Mouse (Mus musculus): ENCODE data around the gene Dock9. TPM values are rescaled to one million over a fixed set of nuclear protein-coding genes. Genes with fewer than 3 reads are reported as not detected.

Gene Dock9
- polyA plus RNA-seq, 1 experiment: 2.8 TPM

DNA sequence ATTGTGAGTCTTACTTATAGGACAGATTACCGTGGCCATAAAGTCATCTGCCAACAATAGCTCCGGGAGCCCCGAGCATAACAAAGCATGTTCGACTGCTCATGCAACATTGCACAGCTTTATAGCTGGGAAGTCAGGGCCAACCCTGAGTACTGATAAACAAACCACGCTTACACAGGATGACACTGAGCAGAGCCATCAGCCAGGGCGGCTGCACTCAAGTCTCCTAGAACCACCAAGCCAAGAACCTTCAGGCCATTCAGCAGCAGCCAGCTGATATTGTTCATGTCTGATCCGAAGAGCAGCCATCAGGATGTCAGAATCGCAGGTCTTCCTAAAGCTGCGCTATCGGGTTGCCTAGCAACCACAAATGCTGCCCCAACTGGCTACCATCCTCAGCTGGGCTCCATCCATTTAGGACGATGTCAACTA lies 35.6 kb downstream of the Dock9 start:
- no peak overlapping the region for H3ac ChIP-seq (ENCODE audit: control insufficient read depth, insufficient read length)
- TF ChIP-seq MAX (IDR thresholded peaks at IDR 0.05; ENCODE audit: low read depth) (no peak), TCF12 (IDR thresholded peaks at IDR 0.05; ENCODE audit: insufficient read depth, poor library complexity, severe bottlenecking) (no peak), E2F4 (IDR thresholded peaks at IDR 0.05; ENCODE audit: insufficient read depth) (no peak), TCF3 (IDR thresholded peaks at IDR 0.05; ENCODE audit: insufficient read length, low read depth) (no peak), MYOD1 (IDR thresholded peaks at IDR 0.05; ENCODE audit: control insufficient read depth in 1 of 3, insufficient read length in 2 of 3, low read depth in 2 of 3) (no peak), POLR2A (IDR thresholded peaks at IDR 0.05; ENCODE audit: insufficient read length, low read depth) (no peak), REST (IDR thresholded peaks at IDR 0.05; ENCODE audit: insufficient read depth, insufficient read length) (no peak), SRF (IDR thresholded peaks at IDR 0.05; ENCODE audit: control insufficient read depth, insufficient read length, low read depth) (no peak), USF1 (IDR thresholded peaks at IDR 0.05; ENCODE audit: low read depth) (no peak), POLR2AphosphoS2 (IDR thresholded peaks at IDR 0.05; ENCODE audit: insufficient read length, low read depth) (no peak)
- H3K36me3 ChIP-seq (ENCODE audit: control insufficient read depth, insufficient read depth): no peaks in the 10 kb centered on the region
- H3K79me2 ChIP-seq (ENCODE audit: control insufficient read depth, insufficient read depth): no peaks in the 10 kb centered on the region
- no peak overlapping the region for H3K4me2 ChIP-seq (ENCODE audit: low read depth)
- no peak overlapping the region for H3K4me3 ChIP-seq
- no peaks in the 10 kb centered on the region for H3K27me3 ChIP-seq (ENCODE audit: control insufficient read depth, insufficient read depth, insufficient read length)

DNA sequence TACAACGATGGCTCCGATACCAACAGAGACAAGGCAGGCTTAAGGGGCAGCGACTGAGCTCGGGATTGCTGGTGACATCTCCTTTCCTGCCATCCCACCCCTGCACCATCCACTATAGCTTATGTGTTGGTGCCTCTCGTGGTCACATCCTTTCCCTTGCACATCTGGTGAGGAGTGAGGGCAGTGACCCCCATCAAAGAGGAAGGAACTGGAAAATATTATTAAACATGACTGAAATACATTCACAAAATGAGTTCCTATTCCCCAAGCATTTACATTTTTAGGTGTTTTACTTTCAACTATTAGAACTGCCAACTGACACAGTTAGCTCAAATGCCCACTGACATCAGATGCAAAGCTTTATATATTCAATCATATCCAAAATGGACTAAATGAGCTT lies 37.2 kb downstream of the Dock9 start:
- H3K27me3 ChIP-seq (ENCODE audit: control insufficient read depth, insufficient read depth, insufficient read length): no peaks in the 10 kb centered on the region
- no peak overlapping the region for H3K4me2 ChIP-seq (ENCODE audit: low read depth)
- TF ChIP-seq REST (IDR thresholded peaks at IDR 0.05; ENCODE audit: insufficient read depth, insufficient read length): no peak
- TF ChIP-seq POLR2AphosphoS2 (IDR thresholded peaks at IDR 0.05; ENCODE audit: insufficient read length, low read depth): no peak
- no peak for TF ChIP-seq MYOG (IDR thresholded peaks at IDR 0.05; ENCODE audit: control insufficient read depth in 1 of 3, insufficient read depth in 1 of 3, insufficient read length in 2 of 3, low read depth in 2 of 3)
- no peak for TF ChIP-seq CEBPB (IDR thresholded peaks at IDR 0.05; ENCODE audit: insufficient read depth, poor library complexity, severe bottlenecking)
- no peak for TF ChIP-seq MAX (IDR thresholded peaks at IDR 0.05; ENCODE audit: low read depth)
- no peak for TF ChIP-seq E2F4 (IDR thresholded peaks at IDR 0.05; ENCODE audit: insufficient read depth)
- no peak for TF ChIP-seq USF1 (IDR thresholded peaks at IDR 0.05; ENCODE audit: low read depth)
- no peak for TF ChIP-seq SRF (IDR thresholded peaks at IDR 0.05; ENCODE audit: control insufficient read depth, insufficient read length, low read depth)
- TF ChIP-seq MYOD1 (IDR thresholded peaks at IDR 0.05; ENCODE audit: control insufficient read depth in 1 of 3, insufficient read length in 2 of 3, low read depth in 2 of 3): no peak
- no peak for TF ChIP-seq TCF12 (IDR thresholded peaks at IDR 0.05; ENCODE audit: insufficient read depth, poor library complexity, severe bottlenecking)
- no peak for TF ChIP-seq POLR2A (IDR thresholded peaks at IDR 0.05; ENCODE audit: insufficient read length, low read depth)
- TF ChIP-seq TCF3 (IDR thresholded peaks at IDR 0.05; ENCODE audit: insufficient read length, low read depth): no peak
- no peak overlapping the region for H3K4me3 ChIP-seq
- H3ac ChIP-seq (ENCODE audit: control insufficient read depth, insufficient read length): no peak overlapping the region
- H3K79me2 ChIP-seq (ENCODE audit: control insufficient read depth, insufficient read depth): no peaks in the 10 kb centered on the region
- no peaks in the 10 kb centered on the region for H3K36me3 ChIP-seq (ENCODE audit: control insufficient read depth, insufficient read depth)

DNA sequence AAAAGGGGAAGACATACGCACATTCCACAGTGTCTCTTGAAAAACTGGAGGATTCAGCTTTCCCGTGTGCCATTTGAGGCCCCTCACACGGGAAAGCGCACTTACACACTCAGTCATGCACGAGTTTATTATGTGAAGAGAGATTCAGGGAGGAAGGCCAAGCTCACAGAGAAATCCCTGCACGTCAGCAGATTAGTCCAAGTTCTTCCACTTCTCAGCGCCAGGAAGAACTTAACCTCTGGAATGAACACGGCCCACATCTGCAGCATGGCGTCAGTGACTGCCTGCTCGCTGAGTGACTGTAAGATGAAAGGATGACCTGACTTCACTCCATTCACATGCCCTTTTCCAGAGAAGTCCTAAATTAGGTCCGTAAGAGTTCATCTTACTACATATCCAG lies 43.5 kb downstream of the Dock9 start:
- no peaks in the 10 kb centered on the region for H3K36me3 ChIP-seq (ENCODE audit: control insufficient read depth, insufficient read depth)
- no peaks in the 10 kb centered on the region for H3K27me3 ChIP-seq (ENCODE audit: control insufficient read depth, insufficient read depth, insufficient read length)
- H3ac ChIP-seq (ENCODE audit: control insufficient read depth, insufficient read length): no peak overlapping the region
- TF ChIP-seq CEBPB (IDR thresholded peaks at IDR 0.05; ENCODE audit: insufficient read depth, poor library complexity, severe bottlenecking) (no peak), USF1 (IDR thresholded peaks at IDR 0.05; ENCODE audit: low read depth) (no peak), SRF (IDR thresholded peaks at IDR 0.05; ENCODE audit: control insufficient read depth, insufficient read length, low read depth) (no peak), MAX (IDR thresholded peaks at IDR 0.05; ENCODE audit: low read depth) (no peak), TCF12 (IDR thresholded peaks at IDR 0.05; ENCODE audit: insufficient read depth, poor library complexity, severe bottlenecking) (no peak), E2F4 (IDR thresholded peaks at IDR 0.05; ENCODE audit: insufficient read depth) (no peak), POLR2AphosphoS2 (IDR thresholded peaks at IDR 0.05; ENCODE audit: insufficient read length, low read depth) (no peak), POLR2A (IDR thresholded peaks at IDR 0.05; ENCODE audit: insufficient read length, low read depth) (no peak), TCF3 (IDR thresholded peaks at IDR 0.05; ENCODE audit: insufficient read length, low read depth) (no peak), MYOD1 (IDR thresholded peaks at IDR 0.05; ENCODE audit: control insufficient read depth in 1 of 3, insufficient read length in 2 of 3, low read depth in 2 of 3) (no peak), REST (IDR thresholded peaks at IDR 0.05; ENCODE audit: insufficient read depth, insufficient read length) (no peak), MYOG (IDR thresholded peaks at IDR 0.05; ENCODE audit: control insufficient read depth in 1 of 3, insufficient read depth in 1 of 3, insufficient read length in 2 of 3, low read depth in 2 of 3) (no peak)
- no peaks in the 10 kb centered on the region for H3K79me2 ChIP-seq (ENCODE audit: control insufficient read depth, insufficient read depth)
- peak overlapping the region; percentile 87 for H3K4me2 ChIP-seq (ENCODE audit: low read depth)
- H3K4me3 ChIP-seq: no peak overlapping the region

GRCm38 (mm10) chr14:121752686-121753426 lies 44.8 kb downstream of the Dock9 start:
- Histone ChIP-seq H3K4me3 (peak overlapping the region; percentile 5), H3K27me3 (ENCODE audit: control insufficient read depth, insufficient read depth, insufficient read length) (no peaks in the 10 kb centered on the region), H3K36me3 (ENCODE audit: control insufficient read depth, insufficient read depth) (no peaks in the 10 kb centered on the region), H3ac (ENCODE audit: control insufficient read depth, insufficient read length) (no peak overlapping the region), H3K79me2 (ENCODE audit: control insufficient read depth, insufficient read depth) (no peaks in the 10 kb centered on the region), H3K4me2 (ENCODE audit: low read depth) (peak overlapping the region; percentile 87)
- TF ChIP-seq MYOD1 (IDR thresholded peaks at IDR 0.05; ENCODE audit: control insufficient read depth in 1 of 3, insufficient read length in 2 of 3, low read depth in 2 of 3): peak in 1 of 3 experiments; percentile 46
- no peak for TF ChIP-seq CEBPB (IDR thresholded peaks at IDR 0.05; ENCODE audit: insufficient read depth, poor library complexity, severe bottlenecking)
- no peak for TF ChIP-seq MYOG (IDR thresholded peaks at IDR 0.05; ENCODE audit: control insufficient read depth in 1 of 3, insufficient read depth in 1 of 3, insufficient read length in 2 of 3, low read depth in 2 of 3)

Data from myocyte (in vitro differentiated cells).